Comparison of ENCODE assay signal across 15 mouse cellular contexts in the genomic region with DNA sequence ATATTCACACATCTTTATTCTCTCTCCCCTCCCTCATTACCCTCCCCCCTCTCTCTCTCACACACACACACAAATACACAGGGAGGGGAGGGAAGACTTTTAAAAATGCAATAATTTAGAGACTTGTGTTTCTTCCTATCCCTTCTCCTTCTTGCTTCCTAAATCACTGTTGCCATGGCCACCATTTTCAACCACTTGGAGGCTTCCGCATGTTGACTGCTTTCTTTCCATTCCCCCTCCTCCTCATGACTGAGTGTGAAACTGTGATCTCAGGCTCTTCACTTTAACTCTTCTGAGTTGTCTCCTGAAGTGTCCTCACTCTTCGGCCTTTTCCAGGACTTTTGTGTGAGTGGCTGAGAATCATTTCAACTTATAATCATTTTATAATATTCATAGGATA.
DNase-seq lines count a peak whose midpoint lies in the region; ATAC-seq and TF ChIP-seq lines count a peak whose summit lies in the region.
"Had no signal": no experiment of that assay in that cellular context is flagged by ENCODE, and none has a peak within 500 bp of the region (broad histone marks: within the 10 kb centered on the region; RNA-seq: fewer than 3 reads in every experiment).

No protein-coding gene starts in this region.

- H3K9me3 ChIP-seq in heart, embryonic 10.5 days, result no peaks in the 10 kb centered on the region
- H3K9me3 ChIP-seq in forebrain, embryonic 16.5 days (ENCODE audit: control insufficient read depth, low read length), result no peaks in the 10 kb centered on the region
- H3K9me3 ChIP-seq in stomach, embryonic 16.5 days (replicated peaks; ENCODE audit: control insufficient read depth, low read length), result no peaks in the 10 kb centered on the region
- H3K9me3 ChIP-seq: hindbrain, embryonic 15.5 days; midbrain, embryonic 12.5 days had no signal

- H3K27ac ChIP-seq in heart, embryonic 10.5 days, result peak overlapping the region; percentile 52; the same call in 1 of the 2 replicates
- no peak overlapping the region for H3K27ac ChIP-seq in heart, adult 2 months
- 0 out of 2 replicates have a peak overlapping the region, but pooled peaks have one; percentile 53 for H3K27ac ChIP-seq in forebrain, embryonic 16.5 days (ENCODE audit: low read length)
- peak overlapping the region; percentile 88; the same call in 1 of the 2 replicates for H3K27ac ChIP-seq in stomach, embryonic 16.5 days (ENCODE audit: low read length)
- H3K27ac ChIP-seq: hindbrain, embryonic 15.5 days; midbrain, embryonic 12.5 days had no signal

- no peaks in the 10 kb centered on the region for H3K36me3 ChIP-seq in heart, embryonic 10.5 days
- H3K36me3 ChIP-seq in heart, adult 2 months (ENCODE audit: control insufficient read depth, insufficient read depth, low read length), result no peaks in the 10 kb centered on the region
- no peaks in the 10 kb centered on the region for H3K36me3 ChIP-seq in forebrain, embryonic 16.5 days (ENCODE audit: control insufficient read depth, insufficient read depth)
- no peaks in the 10 kb centered on the region for H3K36me3 ChIP-seq in stomach, embryonic 16.5 days (ENCODE audit: control insufficient read depth, insufficient read depth, low read length)
- H3K36me3 ChIP-seq: hindbrain, embryonic 15.5 days; midbrain, embryonic 12.5 days had no signal

- ATAC-seq in forebrain, embryonic 16.5 days, result no peak; the same call in 1 of the 2 replicates
- ATAC-seq in stomach, embryonic 16.5 days (ENCODE audit: insufficient read depth, low FRiP score), result no peak
- ATAC-seq: activated CD4-positive, CD25-positive, alpha-beta regulatory T cell, adult 4 months had no signal

- 54% methylated on average over 2 of the region's 2 CpGs for WGBS in heart, embryonic 10.5 days
- 85% methylated on average over 2 of the region's 2 CpGs for WGBS in heart, adult 2 months
- 63% methylated on average over 2 of the region's 2 CpGs for WGBS in forebrain, embryonic 16.5 days
- 85% methylated on average over 2 of the region's 2 CpGs for WGBS in stomach, embryonic 16.5 days

- H3K4me2 ChIP-seq in forebrain, embryonic 16.5 days (ENCODE audit: low read length), result no peak overlapping the region
- no peak overlapping the region for H3K4me2 ChIP-seq in stomach, embryonic 16.5 days (ENCODE audit: low read depth, low read length)
- H3K4me2 ChIP-seq: hindbrain, embryonic 15.5 days; midbrain, embryonic 12.5 days had no signal

- H3K79me2 ChIP-seq in heart, adult 2 months (replicated peaks; ENCODE audit: control insufficient read depth, insufficient read depth, low read length), result no peaks in the 10 kb centered on the region

- no peak for TF ChIP-seq EP300 in heart, adult 2 months (IDR thresholded peaks at IDR 0.05; ENCODE audit: insufficient read depth, low read depth, low read length)

- TF ChIP-seq CTCF in heart, adult 2 months (IDR thresholded peaks at IDR 0.05), result no peak

- no peaks in the 10 kb centered on the region for H3K27me3 ChIP-seq in heart, embryonic 10.5 days (ENCODE audit: insufficient read depth, poor library complexity, severe bottlenecking)
- no peaks in the 10 kb centered on the region for H3K27me3 ChIP-seq in heart, adult 2 months (ENCODE audit: control insufficient read depth, insufficient read depth, low read length)
- H3K27me3 ChIP-seq in forebrain, embryonic 16.5 days (replicated peaks; ENCODE audit: control insufficient read depth, insufficient read depth, low read length), result no peaks in the 10 kb centered on the region
- H3K27me3 ChIP-seq in stomach, embryonic 16.5 days (ENCODE audit: control insufficient read depth, insufficient read depth, low read length), result no peaks in the 10 kb centered on the region
- H3K27me3 ChIP-seq: hindbrain, embryonic 15.5 days; midbrain, embryonic 12.5 days had no signal

- H3K4me3 ChIP-seq in heart, embryonic 10.5 days, result no peak overlapping the region
- H3K4me3 ChIP-seq in heart, adult 2 months, result no peak overlapping the region
- no peak overlapping the region for H3K4me3 ChIP-seq in forebrain, embryonic 16.5 days (replicated peaks; ENCODE audit: low read length)
- H3K4me3 ChIP-seq in stomach, embryonic 16.5 days (replicated peaks; ENCODE audit: low read length), result no peak overlapping the region
- H3K4me3 ChIP-seq: hindbrain, embryonic 15.5 days; midbrain, embryonic 12.5 days had no signal

- peak; percentile 70 for DNase-seq in heart, embryonic 10.5 days (ENCODE audit: low spot score)
- no peak for DNase-seq in heart, adult 2 months
- peak; percentile 42 for DNase-seq in lung, postnatal 10 days
- DNase-seq in lung, postnatal 25 days (ENCODE audit: low spot score), result no peak
- DNase-seq in kidney, postnatal 14 days, result no peak
- DNase-seq: cerebellum, adult 9-10 months; heart, adult 11 months; kidney, postnatal 10 days; layer of hippocampus, postnatal 36 days; thymus, postnatal 25 days had no signal

- H3K9ac ChIP-seq in heart, adult 2 months (ENCODE audit: low read depth, low read length), result no peak overlapping the region
- no peak overlapping the region for H3K9ac ChIP-seq in forebrain, embryonic 16.5 days (replicated peaks; ENCODE audit: low read depth, low read length)
- no peak overlapping the region for H3K9ac ChIP-seq in stomach, embryonic 16.5 days (ENCODE audit: low read length)
- H3K9ac ChIP-seq: hindbrain, embryonic 15.5 days; midbrain, embryonic 12.5 days had no signal

- TF ChIP-seq POLR2A in heart, adult 2 months (IDR thresholded peaks at IDR 0.05; ENCODE audit: insufficient read depth, low read depth, low read length), result no peak

- H3K4me1 ChIP-seq in heart, embryonic 10.5 days, result peaks cover 27% of the 10 kb centered on the region
- peaks cover 11% of the 10 kb centered on the region for H3K4me1 ChIP-seq in heart, adult 2 months (ENCODE audit: control insufficient read depth, insufficient read depth, low read length)
- peaks cover 38% of the 10 kb centered on the region for H3K4me1 ChIP-seq in forebrain, embryonic 16.5 days (replicated peaks; ENCODE audit: control insufficient read depth, insufficient read depth, low read length)
- peaks cover 5% of the 10 kb centered on the region; the same call in 1 of the 2 replicates for H3K4me1 ChIP-seq in stomach, embryonic 16.5 days (ENCODE audit: control insufficient read depth, insufficient read depth, low read length)
- H3K4me1 ChIP-seq: midbrain, embryonic 12.5 days had no signal

- intact Hi-C loops in heart, adult 2 months (cut with DNase I), result no loop called here

Comparison
In these comparisons a context has a peak if more than half of its experiments do, and no peak if none do; other contexts are left out.
1. DNase-seq: peak in heart, embryonic 10.5 days (single experiment) and lung, postnatal 10 days (single experiment); none in heart, adult 2 months (0 of 2), lung, postnatal 25 days (single experiment) and kidney, postnatal 14 days (single experiment).